In the genomic region with DNA sequence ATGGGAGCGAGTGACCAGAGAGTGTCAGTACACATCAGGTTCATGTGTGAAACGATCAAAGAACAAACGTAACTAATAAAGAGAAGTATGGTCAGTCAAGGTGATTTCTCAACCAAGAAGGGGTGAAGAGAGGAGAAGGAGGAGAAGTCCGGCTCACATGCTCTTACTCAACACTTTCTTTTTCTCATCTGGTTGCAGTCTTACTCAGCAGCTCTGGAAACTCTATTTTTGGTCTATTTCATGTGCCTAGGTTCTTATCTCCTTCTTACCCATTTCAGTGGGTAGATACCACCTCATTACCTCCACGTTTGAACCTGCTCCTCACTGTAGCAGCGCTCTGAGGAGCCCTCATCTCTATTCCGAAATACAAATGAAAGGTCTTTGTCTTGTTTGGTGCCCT, we compare ENCODE assay signal across 2 mouse cellular contexts.
TF ChIP-seq lines count a peak whose summit lies in the region.

No protein-coding gene starts in this region.

TF ChIP-seq in CH12.LX, 34 proteins besides CTCF, POLR2A, EP300 and RAD21:
- TF ChIP-seq IRF4 (IDR thresholded peaks at IDR 0.05; ENCODE audit: low read depth, low read length) (peak; percentile 97), ZMIZ1 (IDR thresholded peaks at IDR 0.05; ENCODE audit: low read depth, low read length) (no peak), ETS1 (conservative IDR thresholded peaks at IDR 0.05; ENCODE audit: low read depth, low read length) (peak; percentile 99), ZKSCAN1 (IDR thresholded peaks at IDR 0.05; ENCODE audit: borderline replicate concordance, low read depth, low read length) (no peak), JUN (IDR thresholded peaks at IDR 0.05; ENCODE audit: insufficient read depth, low read depth, low read length) (peak; percentile 94), PAX5 (IDR thresholded peaks at IDR 0.05; ENCODE audit: low read length) (no peak), POLR2AphosphoS2 (IDR thresholded peaks at IDR 0.05; ENCODE audit: low read depth, low read length) (no peak), SMC3 (IDR thresholded peaks at IDR 0.05; ENCODE audit: low read depth, low read length) (0 out of 2 replicates have a peak, but pooled peaks have one; percentile 5), MAZ (IDR thresholded peaks at IDR 0.05; ENCODE audit: low read depth, low read length) (peak; percentile 82), CHD2 (IDR thresholded peaks at IDR 0.05; ENCODE audit: low read length) (peak; percentile 61), GABPA (IDR thresholded peaks at IDR 0.05; ENCODE audit: insufficient replicate concordance, low read depth, low read length) (no peak), SIN3A (IDR thresholded peaks at IDR 0.05; ENCODE audit: low read length) (peak; percentile 92), MAX (IDR thresholded peaks at IDR 0.05; ENCODE audit: low read length) (peak; percentile 83), HCFC1 (IDR thresholded peaks at IDR 0.05; ENCODE audit: low read depth, low read length) (no peak), E2F4 (IDR thresholded peaks at IDR 0.05; ENCODE audit: insufficient replicate concordance, low read depth, low read length) (0 out of 2 replicates have a peak, but pooled peaks have one; percentile 60), TBP (conservative IDR thresholded peaks at IDR 0.05; ENCODE audit: low read depth, low read length) (0 out of 2 replicates have a peak, but pooled peaks have one; percentile 61), RCOR1 (conservative IDR thresholded peaks at IDR 0.05; ENCODE audit: low read depth, low read length) (peak; percentile 88), NRF1 (IDR thresholded peaks at IDR 0.05; ENCODE audit: low read depth, low read length) (no peak), ELF1 (IDR thresholded peaks at IDR 0.05; ENCODE audit: low read depth, low read length) (no peak), CHD1 (IDR thresholded peaks at IDR 0.05; ENCODE audit: low read depth, low read length) (0 out of 2 replicates have a peak, but pooled peaks have one; percentile 27), TCF12 (IDR thresholded peaks at IDR 0.05; ENCODE audit: low read depth, low read length) (peak; percentile 76; the same call in 1 of the 2 replicates), MEF2A (IDR thresholded peaks at IDR 0.05; ENCODE audit: borderline replicate concordance, low read depth, low read length) (peak; percentile 99), ZC3H11A (IDR thresholded peaks at IDR 0.05; ENCODE audit: low read depth, low read length) (no peak), MXI1 (IDR thresholded peaks at IDR 0.05; ENCODE audit: low read depth, low read length) (peak; percentile 77), USF2 (conservative IDR thresholded peaks at IDR 0.05; ENCODE audit: low read depth, low read length) (no peak), KAT2A (IDR thresholded peaks at IDR 0.05; ENCODE audit: insufficient replicate concordance, low read length) (no peak), NELFE (IDR thresholded peaks at IDR 0.05; ENCODE audit: low read depth, low read length) (no peak), MAFK (IDR thresholded peaks at IDR 0.05; ENCODE audit: insufficient replicate concordance, low read length) (peak; percentile 87), ZNF384 (IDR thresholded peaks at IDR 0.05; ENCODE audit: low read depth, low read length) (no peak), BHLHE40 (IDR thresholded peaks at IDR 0.05; ENCODE audit: low read depth, low read length) (peak; percentile 97), UBTF (IDR thresholded peaks at IDR 0.05; ENCODE audit: low read depth, low read length) (no peak), JUND (conservative IDR thresholded peaks at IDR 0.05; ENCODE audit: low read depth, low read length) (peak; percentile 97), MYC (IDR thresholded peaks at IDR 0.05; ENCODE audit: low read depth, low read length) (peak; percentile 95), USF1 (IDR thresholded peaks at IDR 0.05; ENCODE audit: low read depth, low read length) (no peak)
TF ChIP-seq in CH12.LX: peak in this region for 19.

TF ChIP-seq in myocyte, 11 proteins besides CTCF, POLR2A, EP300 and RAD21:
- TF ChIP-seq USF1 (IDR thresholded peaks at IDR 0.05; ENCODE audit: low read depth) (no peak), TCF12 (IDR thresholded peaks at IDR 0.05; ENCODE audit: insufficient read depth, poor library complexity, severe bottlenecking) (no peak), E2F4 (IDR thresholded peaks at IDR 0.05; ENCODE audit: insufficient read depth) (no peak)
